Comparison of ENCODE assay signal across 8 mouse cellular contexts in genomic region chr11:94144771-94145539, GRCm38 (mm10).
DNase-seq lines count a peak whose midpoint lies in the region; ATAC-seq and TF ChIP-seq lines count a peak whose summit lies in the region.

No protein-coding gene starts in this region.

- WGBS in midbrain, embryonic 10.5 days, result 80% methylated on average over 11 of the region's 11 CpGs
- WGBS in midbrain, embryonic 11.5 days, result 72% methylated on average over 11 of the region's 11 CpGs
- 47% methylated on average over 11 of the region's 11 CpGs for whole genome bisulfite sequencing in lung, postnatal 0 days

- H3K27me3 ChIP-seq in midbrain, embryonic 10.5 days (ENCODE audit: low read depth, poor library complexity, severe bottlenecking), result peaks cover 27% of the 10 kb centered on the region
- H3K27me3 ChIP-seq in midbrain, embryonic 11.5 days (ENCODE audit: control insufficient read depth, insufficient read depth, low read length), result no peaks in the 10 kb centered on the region
- H3K27me3 ChIP-seq in lung, postnatal 0 days (replicated peaks; ENCODE audit: insufficient read depth, low read length), result no peaks in the 10 kb centered on the region

- H3K27ac ChIP-seq in midbrain, embryonic 10.5 days (replicated peaks), result peak overlapping the region; percentile 28; the same call in 1 of the 2 replicates
- no peak overlapping the region for H3K27ac ChIP-seq in midbrain, embryonic 11.5 days (ENCODE audit: low read depth, low read length)
- no peak overlapping the region for H3K27ac ChIP-seq in lung, postnatal 0 days (ENCODE audit: low read length)

- H3K9ac ChIP-seq in midbrain, embryonic 11.5 days (ENCODE audit: low read length), result no peak overlapping the region
- H3K9ac ChIP-seq in lung, postnatal 0 days (replicated peaks; ENCODE audit: low read depth), result no peak overlapping the region

- H3K4me2 ChIP-seq in midbrain, embryonic 11.5 days, result no peak overlapping the region
- H3K4me2 ChIP-seq in lung, postnatal 0 days (replicated peaks; ENCODE audit: low read depth, low read length), result no peak overlapping the region

- H3K9me3 ChIP-seq in midbrain, embryonic 10.5 days (replicated peaks), result no peaks in the 10 kb centered on the region
- no peaks in the 10 kb centered on the region for H3K9me3 ChIP-seq in midbrain, embryonic 11.5 days (ENCODE audit: control insufficient read depth, low read length)
- no peaks in the 10 kb centered on the region for H3K9me3 ChIP-seq in lung, postnatal 0 days (ENCODE audit: low read length)

- no peak for ATAC-seq in midbrain, embryonic 11.5 days (ENCODE audit: low FRiP score)
- ATAC-seq in lung, postnatal 0 days, result peak; percentile 80

- no peak for TF ChIP-seq CTCF in lung, postnatal 0 days (IDR thresholded peaks at IDR 0.05)

- no peaks in the 10 kb centered on the region for H3K36me3 ChIP-seq in midbrain, embryonic 10.5 days
- H3K36me3 ChIP-seq in midbrain, embryonic 11.5 days (ENCODE audit: control insufficient read depth, insufficient read depth, low read length), result no peaks in the 10 kb centered on the region
- H3K36me3 ChIP-seq in lung, postnatal 0 days (ENCODE audit: insufficient read depth, low read length), result no peaks in the 10 kb centered on the region

- no peak for TF ChIP-seq EP300 in lung, postnatal 0 days (IDR thresholded peaks at IDR 0.05)

- H3K4me1 ChIP-seq in midbrain, embryonic 10.5 days, result peaks cover 23% of the 10 kb centered on the region
- peaks cover 6% of the 10 kb centered on the region; the same call in 1 of the 2 replicates for H3K4me1 ChIP-seq in midbrain, embryonic 11.5 days (ENCODE audit: control insufficient read depth, insufficient read depth, low read length)
- H3K4me1 ChIP-seq in lung, postnatal 0 days (ENCODE audit: insufficient read depth, low read depth, low read length), result peaks cover 3% of the 10 kb centered on the region; the same call in 1 of the 2 replicates

- H3K4me3 ChIP-seq in midbrain, embryonic 10.5 days, result no peak overlapping the region
- no peak overlapping the region for H3K4me3 ChIP-seq in midbrain, embryonic 11.5 days (ENCODE audit: low read depth, low read length)
- H3K4me3 ChIP-seq in lung, postnatal 0 days (ENCODE audit: low read depth, low read length), result no peak overlapping the region

- DNase-seq in midbrain, embryonic 10.5 days (ENCODE audit: low spot score), result no peak
- DNase-seq in midbrain, embryonic 11.5 days (ENCODE audit: low spot score, missing footprints), result no peak
- peak; percentile 99 to 100 for DNase-seq in cerebellum, postnatal 14 days
- DNase-seq in gastrocnemius, postnatal 25 days, result peak; percentile 89
- DNase-seq in kidney, postnatal 14 days, result peak; percentile 84
- peak; percentile 86 for DNase-seq in lung, postnatal 0 days (ENCODE audit: low spot score)
- peak; percentile 74 to 84 for DNase-seq in right cerebral cortex, postnatal 36 days (ENCODE audit: low spot score in 2 of 2)
- no peak for DNase-seq in thymus, postnatal 36 days

Comparison
In these comparisons a context has a peak if more than half of its experiments do, and no peak if none do; other contexts are left out.
1. DNase-seq: peak in cerebellum, postnatal 14 days (2 of 2), gastrocnemius, postnatal 25 days (single experiment), kidney, postnatal 14 days (single experiment), lung, postnatal 0 days (single experiment) and right cerebral cortex, postnatal 36 days (2 of 2); none in midbrain, embryonic 10.5 days (single experiment), midbrain, embryonic 11.5 days (single experiment) and thymus, postnatal 36 days (0 of 2).